27 mouse cellular contexts compared by ENCODE assay signal in genomic region chr15:100183510-100183909, GRCm38 (mm10).
"Had no signal": no experiment of that assay in that cellular context is flagged by ENCODE, and none has a peak within 500 bp of the region (broad histone marks: within the 10 kb centered on the region; RNA-seq: fewer than 3 reads in every experiment).

No protein-coding gene starts in this region.

- H3K9me3 ChIP-seq: forebrain, embryonic 15.5 days; heart, embryonic 13.5 days; heart, embryonic 15.5 days; hindbrain, embryonic 13.5 days; hindbrain, embryonic 15.5 days; kidney, embryonic 15.5 days; limb, embryonic 10.5 days; limb, embryonic 12.5 days had no signal

- H3K9ac ChIP-seq: forebrain, embryonic 15.5 days; forebrain, postnatal 0 days; heart, embryonic 13.5 days; heart, embryonic 15.5 days; hindbrain, embryonic 13.5 days; hindbrain, embryonic 15.5 days; kidney, embryonic 15.5 days; limb, embryonic 12.5 days had no signal

- DNase-seq: forebrain, postnatal 0 days; gastrocnemius, postnatal 10 days; gastrocnemius, postnatal 36 days; heart, adult 11 months; heart, adult 2 months; heart, postnatal 14 days; heart, postnatal 36 days; kidney, adult 11 months; kidney, adult 8-10 months; kidney, postnatal 14 days; kidney, postnatal 36 days; liver had no signal

- H3K4me3 ChIP-seq: forebrain, embryonic 15.5 days; gastrocnemius, adult 2 months; heart, adult 2 months; heart, embryonic 13.5 days; heart, embryonic 15.5 days; hindbrain, embryonic 13.5 days; hindbrain, embryonic 15.5 days; kidney, embryonic 15.5 days; layer of hippocampus, adult 2 months; left cerebral cortex, adult 2 months; limb, embryonic 10.5 days; limb, embryonic 12.5 days had no signal

- H3K27me3 ChIP-seq: forebrain, embryonic 15.5 days; heart, embryonic 13.5 days; heart, embryonic 15.5 days; hindbrain, embryonic 13.5 days; hindbrain, embryonic 15.5 days; kidney, embryonic 15.5 days; limb, embryonic 12.5 days had no signal

- H3K27ac ChIP-seq: forebrain, embryonic 15.5 days; gastrocnemius, adult 2 months; heart, adult 2 months; heart, embryonic 13.5 days; heart, embryonic 15.5 days; hindbrain, embryonic 13.5 days; hindbrain, embryonic 15.5 days; kidney, embryonic 15.5 days; kidney, postnatal 0 days; layer of hippocampus, adult 2 months; left cerebral cortex, adult 2 months; limb, embryonic 10.5 days; limb, embryonic 12.5 days had no signal

- ATAC-seq: forebrain, embryonic 15.5 days; forebrain, postnatal 0 days; inflammation-experienced regulatory T-cells, adult 6 months had no signal

- H3K4me1 ChIP-seq: forebrain, embryonic 15.5 days; hindbrain, embryonic 13.5 days; hindbrain, embryonic 15.5 days; kidney, embryonic 15.5 days; limb, embryonic 10.5 days; limb, embryonic 12.5 days had no signal

- H3K4me2 ChIP-seq: forebrain, embryonic 15.5 days; heart, embryonic 11.5 days; heart, embryonic 13.5 days; heart, embryonic 15.5 days; hindbrain, embryonic 13.5 days; hindbrain, embryonic 15.5 days; kidney, embryonic 15.5 days; limb, embryonic 12.5 days; liver, embryonic 11.5 days had no signal
